Mouse (Mus musculus) layer of hippocampus, postnatal 36 days (tissue): Measurements from ENCODE around the gene Egfr. TPM values are rescaled to one million over a fixed set of nuclear protein-coding genes. Genes with fewer than 3 reads are reported as not detected.

Source experiments
- total RNA-seq, 2 experiments: library from RNA; stranded (reverse); gene quantifications; 2 replicates each; pipeline ENCODE4 v1.2.3; 2021

Gene Egfr
- total RNA-seq, 2 experiments from 2014 or later, result 11.2 to 13.9 TPM

Other genes with a start within 250 kb of the Egfr start
- 10 to 100 TPM in 1 of 2 experiments, 1 to 10 TPM in 1; 10.0 to 10.9 TPM for gene Sec61g, start 243.7 kb upstream of the Egfr start, total RNA-seq
- gene Fbxo48, start 199.2 kb downstream of the Egfr start, total RNA-seq, result 1 to 10 TPM; 1.0 to 1.7 TPM